Mouse (Mus musculus) limb, embryonic 14.5 days (tissue): ENCODE data around the gene Rab8b. TPM values are rescaled to one million over a fixed set of nuclear protein-coding genes. Genes with fewer than 3 reads are reported as not detected.

Experiments used
- ATAC-seq: fragments of 200-750 bp; cut with Nextera tagmentation; 2 replicates; pipeline ENCODE4 v1.8.0; 2017; ENCODE audit warnings: low read depth, moderate number of reproducible peaks, moderate TSS enrichment; ENCODE audit not compliant: low FRiP score
- DNase-seq: peaks from one replicate; pipeline ENCODE4 v3.0.0-alpha.2; 2015; ENCODE audit warnings: low spot score
- H3K27ac ChIP-seq: fragments of 300-500 bp; sonication (generic); replicated peaks from 2 replicates; pipeline ENCODE4 v1.5.1; 2014; ENCODE audit warnings: low read depth, mild to moderate bottlenecking, low read length, moderate library complexity, mixed read lengths
- H3K27me3 ChIP-seq: fragments of 300-500 bp; sonication (generic); 2 replicates; pipeline ENCODE4 v1.6.1; 2014; ENCODE audit warnings: low read length, mixed read lengths; ENCODE audit not compliant: control insufficient read depth, insufficient read depth
- H3K36me3 ChIP-seq: fragments of 300-500 bp; sonication (generic); 2 replicates; pipeline ENCODE4 v1.6.1; 2014; ENCODE audit warnings: mild to moderate bottlenecking, low read length, moderate library complexity, mixed read lengths; ENCODE audit not compliant: control insufficient read depth, insufficient read depth
- H3K4me1 ChIP-seq: fragments of 300-500 bp; sonication (generic); 2 replicates; pipeline ENCODE4 v1.6.1; 2014; ENCODE audit warnings: antibody characterized with exemption, low read length, mixed read lengths; ENCODE audit not compliant: control insufficient read depth, insufficient read depth
- H3K4me2 ChIP-seq: fragments of 300-500 bp; sonication (generic); replicated peaks from 2 replicates; pipeline ENCODE4 v1.6.1; 2014; ENCODE audit warnings: low read depth, mild to moderate bottlenecking, low read length, moderate library complexity; ENCODE audit not compliant: severe bottlenecking
- H3K4me3 ChIP-seq: fragments of 300-500 bp; sonication (generic); replicated peaks from 2 replicates; pipeline ENCODE4 v1.5.1; 2014; ENCODE audit warnings: low read length
- H3K9ac ChIP-seq: fragments of 300-500 bp; sonication (generic); 2 replicates; pipeline ENCODE4 v1.6.1; 2014; ENCODE audit warnings: mild to moderate bottlenecking, low read depth, low read length, moderate library complexity; ENCODE audit not compliant: severe bottlenecking
- H3K9me3 ChIP-seq: fragments of 300-500 bp; sonication (generic); 2 replicates; pipeline ENCODE4 v1.6.1; 2016; ENCODE audit warnings: low read length; ENCODE audit not compliant: control insufficient read depth
- POLR2A ChIP-seq: fragments of 200-500 bp; IDR thresholded peaks from 2 replicates; pipeline ENCODE4 v1.8.0; 2012; ENCODE audit warnings: inconsistent platforms, mild to moderate bottlenecking, moderate library complexity, borderline replicate concordance; ENCODE audit not compliant: insufficient read depth, insufficient read length; ENCODE audit errors: extremely low read depth
- WGBS: fragments of 180-500 bp; shearing (Covaris S2); extraction: QIAGEN DNeasy Blood & Tissue Kit; methylation state at CpG from one replicate; pipeline ENCODE4 v1.1.7; 2014; 5-methylcytosine and 5-hydroxymethylcytosine counted together
- polyA plus RNA-seq, 2 experiments: library from polyadenylated mRNA; depleted of rRNA in 1 of 2; stranded (reverse) in 1 of 2; unstranded in 1 of 2; fragments of >200 nt; fragmentation: Nextera tagmentation in 1 of 2; extraction: Ambion mirVana in 1 of 2; gene quantifications; 2 replicates each; pipeline versions ENCODE4 v1.2.1 to v1.2.3; 2012 to 2014

Rab8b gene
- polyA plus RNA-seq, 2 experiments: 14.3 to 15.4 TPM

- no peak overlapping the region for H3K9ac ChIP-seq
- WGBS: 59% methylated on average over 9 of the region's 9 CpGs
- no peaks in the 10 kb centered on the region for H3K27me3 ChIP-seq
- no peak overlapping the region for H3K4me2 ChIP-seq
- no peak for TF ChIP-seq POLR2A
- H3K4me1 ChIP-seq: no peaks in the 10 kb centered on the region; the same call in 1 of the 2 replicates
- no peaks in the 10 kb centered on the region for H3K9me3 ChIP-seq
- DNase-seq: no peak
- ATAC-seq: no peak
- no peak overlapping the region for H3K4me3 ChIP-seq
- no peaks in the 10 kb centered on the region for H3K36me3 ChIP-seq
- H3K27ac ChIP-seq: no peak overlapping the region
Measured at GRCm38 (mm10) chr9:66905990-66906389, 13.5 kb downstream of the Rab8b start.

- no peak for ATAC-seq
- no peak for TF ChIP-seq POLR2A
- H3K27ac ChIP-seq: no peak overlapping the region
- 0 out of 2 replicates have a peak, but pooled peaks cover 2% of the 10 kb centered on the region for H3K4me1 ChIP-seq
- no peak overlapping the region for H3K9ac ChIP-seq
- H3K4me2 ChIP-seq: no peak overlapping the region
- no peak overlapping the region for H3K4me3 ChIP-seq
- no peaks in the 10 kb centered on the region for H3K36me3 ChIP-seq
- WGBS: 83% methylated on average over 4 of the region's 4 CpGs
- H3K9me3 ChIP-seq: no peaks in the 10 kb centered on the region
- no peak for DNase-seq
- H3K27me3 ChIP-seq: no peaks in the 10 kb centered on the region
Measured at GRCm38 (mm10) chr9:66899526-66899925, 20.0 kb downstream of the Rab8b start.

- H3K4me3 ChIP-seq: no peak overlapping the region
- no peak overlapping the region for H3K27ac ChIP-seq
- no peaks in the 10 kb centered on the region for H3K9me3 ChIP-seq
- H3K9ac ChIP-seq: no peak overlapping the region
- 0 out of 2 replicates have a peak, but pooled peaks cover 2% of the 10 kb centered on the region for H3K4me1 ChIP-seq
- ATAC-seq: no peak
- WGBS: 76% methylated on average over 2 of the region's 2 CpGs
- H3K27me3 ChIP-seq: no peaks in the 10 kb centered on the region
- H3K36me3 ChIP-seq: no peaks in the 10 kb centered on the region
- TF ChIP-seq POLR2A: no peak
- H3K4me2 ChIP-seq: no peak overlapping the region
- no peak for DNase-seq
Measured at GRCm38 (mm10) chr9:66899072-66899471, 20.4 kb downstream of the Rab8b start.

GRCm38 (mm10) chr9:66897851-66898250 lies 21.6 kb downstream of the Rab8b start:
- WGBS: 77% methylated on average over 6 of the region's 6 CpGs
- TF ChIP-seq POLR2A: no peak
- no peak for DNase-seq
- Histone ChIP-seq H3K4me3 (no peak overlapping the region), H3K9me3 (no peaks in the 10 kb centered on the region), H3K27ac (no peak overlapping the region), H3K4me2 (no peak overlapping the region), H3K9ac (no peak overlapping the region), H3K4me1 (0 out of 2 replicates have a peak, but pooled peaks cover 2% of the 10 kb centered on the region), H3K36me3 (no peaks in the 10 kb centered on the region), H3K27me3 (no peaks in the 10 kb centered on the region)
- no peak for ATAC-seq

GRCm38 (mm10) chr9:66896951-66897350 lies 22.5 kb downstream of the Rab8b start:
- DNase-seq: no peak
- no peak for ATAC-seq
- Histone ChIP-seq H3K27me3 (no peaks in the 10 kb centered on the region), H3K9me3 (no peaks in the 10 kb centered on the region), H3K4me3 (no peak overlapping the region), H3K36me3 (no peaks in the 10 kb centered on the region), H3K27ac (no peak overlapping the region), H3K4me1 (0 out of 2 replicates have a peak, but pooled peaks cover 2% of the 10 kb centered on the region), H3K9ac (no peak overlapping the region; the same call in 1 of the 2 replicates), H3K4me2 (no peak overlapping the region)
- TF ChIP-seq POLR2A: no peak
- 59% methylated on average over 6 of the region's 6 CpGs for WGBS

DNA sequence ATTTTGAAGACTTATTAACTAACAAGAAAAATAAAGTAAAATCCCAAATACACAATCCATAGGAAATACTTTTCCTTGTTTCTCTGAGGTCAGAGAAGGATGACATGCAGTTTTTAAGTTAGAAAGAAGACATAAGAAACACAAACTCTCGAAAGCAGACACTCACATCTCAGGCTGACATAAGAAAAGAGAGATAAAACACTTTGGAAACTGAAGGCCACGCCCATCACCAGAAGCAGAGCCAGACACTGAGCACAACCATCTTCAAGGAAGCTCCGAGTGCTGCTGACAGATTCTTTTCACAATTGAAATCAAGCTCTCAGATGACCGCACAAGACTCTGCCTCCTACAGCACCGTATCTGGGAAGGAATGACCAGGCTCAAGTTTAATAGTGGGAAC lies 23.5 kb downstream of the Rab8b start:
- Histone ChIP-seq H3K9ac (no peak overlapping the region), H3K9me3 (no peaks in the 10 kb centered on the region), H3K27ac (no peak overlapping the region), H3K4me1 (0 out of 2 replicates have a peak, but pooled peaks cover 2% of the 10 kb centered on the region), H3K27me3 (no peaks in the 10 kb centered on the region), H3K4me2 (no peak overlapping the region), H3K36me3 (no peaks in the 10 kb centered on the region), H3K4me3 (no peak overlapping the region)
- ATAC-seq (no peak), DNase-seq (no peak)
- no peak for TF ChIP-seq POLR2A
- WGBS: 69% methylated on average over 5 of the region's 5 CpGs
